Mouse (Mus musculus) CH12.LX (cell line): Measurements from ENCODE around the gene Fbxw8. TPM values are rescaled to one million over a fixed set of nuclear protein-coding genes. Genes with fewer than 3 reads are reported as not detected.

Source experiments
- DNase-seq: peaks from one replicate; pipeline ENCODE4 v3.0.0-alpha.2; 2013; ENCODE audit errors: extremely low read depth
- H3K27ac ChIP-seq: 2 replicates; pipeline ENCODE4 v1.5.1; 2012; ENCODE audit warnings: low read depth, mild to moderate bottlenecking, control low read depth, moderate library complexity; ENCODE audit not compliant: insufficient read depth
- H3K27me3 ChIP-seq: replicated peaks from 2 replicates; pipeline ENCODE3; 2012; ENCODE audit warnings: inconsistent platforms
- H3K36me3 ChIP-seq, 2 experiments: replicated peaks in 1 of 2; 2 replicates each; pipeline versions ENCODE3 to v1.6.1; 2012; ENCODE audit warnings: inconsistent platforms in 1 of 2, low read length in 1 of 2, mild to moderate bottlenecking in 1 of 2, mixed read lengths in 1 of 2, moderate library complexity in 1 of 2; ENCODE audit not compliant: control insufficient read depth in 1 of 2, insufficient read depth in 1 of 2
- H3K4me1 ChIP-seq, 2 experiments: 2 replicates each; pipeline ENCODE4 v1.6.1; 2012; ENCODE audit warnings: inconsistent platforms in 1 of 2, moderate library complexity in 1 of 2; ENCODE audit not compliant: insufficient read depth in 2 of 2, control insufficient read depth in 1 of 2
- H3K4me2 ChIP-seq: 2 replicates; pipeline ENCODE4 v1.6.1; 2012; ENCODE audit warnings: low read depth, mild to moderate bottlenecking, control low read depth; ENCODE audit not compliant: poor library complexity, insufficient read depth, severe bottlenecking
- H3K4me3 ChIP-seq, 3 experiments: fragments of 150-350 bp in 1 of 3; sonication (generic) in 1 of 3; replicated peaks in 1 of 3; 2 replicates each; pipeline versions ENCODE3 to v1.5.1; 2011 to 2012; ENCODE audit warnings: low read depth in 2 of 3, low read length in 2 of 3, mild to moderate bottlenecking in 2 of 3, moderate library complexity in 2 of 3, control low read depth in 1 of 3, improper control_type of control experiment in 1 of 3, inconsistent platforms in 1 of 3, mixed read lengths in 1 of 3; ENCODE audit not compliant: poor library complexity in 1 of 3
- H3K79me2 ChIP-seq: replicated peaks from 2 replicates; pipeline ENCODE4 v1.6.1; 2012; ENCODE audit warnings: mild to moderate bottlenecking, moderate library complexity; ENCODE audit not compliant: control insufficient read depth, poor library complexity, insufficient read depth, severe bottlenecking; ENCODE audit errors: extremely low read depth
- H3K9ac ChIP-seq: 2 replicates; pipeline ENCODE4 v1.6.1; 2012; ENCODE audit warnings: low read depth, mild to moderate bottlenecking, control low read depth, moderate library complexity; ENCODE audit not compliant: insufficient read depth
- H3K9me3 ChIP-seq: replicated peaks from 2 replicates; pipeline ENCODE3; 2012; ENCODE audit warnings: low read length, inconsistent platforms, mixed read lengths
- BHLHE40 ChIP-seq: IDR thresholded peaks from 2 replicates; pipeline ENCODE4 v1.6.1; 2011; ENCODE audit warnings: mild to moderate bottlenecking, low read depth, low read length, improper control_type of control experiment
- CTCF ChIP-seq, 2 experiments: IDR thresholded peaks in 1 of 2; conservative IDR thresholded peaks in 1 of 2; 2 replicates each; pipeline ENCODE4 v1.5.1; 2011 to 2012; ENCODE audit warnings: low read depth in 2 of 2, low read length in 2 of 2, improper control_type of control experiment in 1 of 2, inconsistent platforms in 1 of 2, mild to moderate bottlenecking in 1 of 2, moderate library complexity in 1 of 2
- EP300 ChIP-seq: IDR thresholded peaks from 2 replicates; pipeline ENCODE4 v1.6.1; 2011; ENCODE audit warnings: low read length, improper control_type of control experiment
- ETS1 ChIP-seq: conservative IDR thresholded peaks from 2 replicates; pipeline ENCODE4 v1.6.1; 2012; ENCODE audit warnings: low read depth, mild to moderate bottlenecking, inconsistent platforms, low read length, improper control_type of control experiment, moderate library complexity
- GABPA ChIP-seq: IDR thresholded peaks from 2 replicates; pipeline ENCODE4 v1.6.1; 2012; ENCODE audit warnings: low read depth, low read length, improper control_type of control experiment, inconsistent platforms; ENCODE audit not compliant: insufficient replicate concordance
- IRF4 ChIP-seq: IDR thresholded peaks from 2 replicates; pipeline ENCODE4 v1.6.1; 2014; ENCODE audit warnings: low read depth, mild to moderate bottlenecking, inconsistent platforms, low read length, improper control_type of control experiment
- JUN ChIP-seq: IDR thresholded peaks from 2 replicates; pipeline ENCODE4 v1.6.1; 2011; ENCODE audit warnings: low read depth, mild to moderate bottlenecking, low read length, improper control_type of control experiment, moderate library complexity; ENCODE audit not compliant: insufficient read depth
- KAT2A ChIP-seq: IDR thresholded peaks from 2 replicates; pipeline ENCODE4 v1.6.1; 2012; ENCODE audit warnings: low read length, improper control_type of control experiment, inconsistent platforms; ENCODE audit not compliant: insufficient replicate concordance
- MAFK ChIP-seq: IDR thresholded peaks from 2 replicates; pipeline ENCODE4 v1.6.1; 2011; ENCODE audit warnings: low read length, improper control_type of control experiment; ENCODE audit not compliant: insufficient replicate concordance
- MAX ChIP-seq: IDR thresholded peaks from 2 replicates; pipeline ENCODE4 v1.6.1; 2011; ENCODE audit warnings: low read length, improper control_type of control experiment
- MYC ChIP-seq: IDR thresholded peaks from 2 replicates; pipeline ENCODE4 v1.6.1; 2011; ENCODE audit warnings: low read depth, mild to moderate bottlenecking, improper control_type of control experiment, low read length
- NELFE ChIP-seq: IDR thresholded peaks from 2 replicates; pipeline ENCODE4 v1.6.1; 2011; ENCODE audit warnings: low read depth, low read length, improper control_type of control experiment
- PAX5 ChIP-seq: IDR thresholded peaks from 2 replicates; pipeline ENCODE4 v1.6.1; 2012; ENCODE audit warnings: low read length, inconsistent platforms, mixed read lengths
- POLR2A ChIP-seq: IDR thresholded peaks from 2 replicates; pipeline ENCODE4 v1.6.1; 2011; ENCODE audit warnings: low read depth, mild to moderate bottlenecking, improper control_type of control experiment, low read length
- POLR2AphosphoS2 ChIP-seq: IDR thresholded peaks from 2 replicates; pipeline ENCODE4 v1.6.1; 2011; ENCODE audit warnings: low read depth, low read length, improper control_type of control experiment
- RAD21 ChIP-seq: IDR thresholded peaks from 2 replicates; pipeline ENCODE4 v1.6.1; 2011; ENCODE audit warnings: low read depth, mild to moderate bottlenecking, low read length, improper control_type of control experiment, moderate library complexity
- SMC3 ChIP-seq: IDR thresholded peaks from 2 replicates; pipeline ENCODE4 v1.6.1; 2011; ENCODE audit warnings: low read depth, low read length, improper control_type of control experiment
- TBP ChIP-seq: conservative IDR thresholded peaks from 2 replicates; pipeline ENCODE4 v1.6.1; 2011; ENCODE audit warnings: low read depth, low read length, improper control_type of control experiment
- TCF12 ChIP-seq: IDR thresholded peaks from 2 replicates; pipeline ENCODE4 v1.6.1; 2014; ENCODE audit warnings: low read depth, mild to moderate bottlenecking, inconsistent platforms, low read length, improper control_type of control experiment
- USF2 ChIP-seq: conservative IDR thresholded peaks from 2 replicates; pipeline ENCODE4 v1.6.1; 2011; ENCODE audit warnings: low read depth, low read length, improper control_type of control experiment
- ZC3H11A ChIP-seq: IDR thresholded peaks from 2 replicates; pipeline ENCODE4 v1.6.1; 2012; ENCODE audit warnings: low read depth, mild to moderate bottlenecking, inconsistent platforms, low read length, improper control_type of control experiment
- dilution Hi-C: fragments of 300-500 bp; cut with MboI; formaldehyde crosslinking; loops from 2 replicates; pipeline ENCODE4 v1.14.3; 2020; ENCODE audit warnings: low sequenced_read_pairs; ENCODE audit not compliant: extremely low pct_unique_long_range_greater_than_20kb, extremely low pct_ligation_motif_present
- in situ Hi-C: fragments of 300-500 bp; cut with MboI; formaldehyde crosslinking; loops from 3 replicates; pipeline ENCODE4 v1.14.3; 2019; ENCODE audit warnings: low sequenced_read_pairs, low pct_ligation_motif_present, low pct_unique_long_range_greater_than_20kb, mixed read lengths
- polyA plus RNA-seq: library from polyadenylated mRNA; unstranded; fragments of >175 nt; gene quantifications from 2 replicates; pipeline ENCODE4 v1.2.1, GENCODE M21; 2012; ENCODE audit warnings: low read depth; ENCODE audit not compliant: insufficient read length
- total RNA-seq, 2 experiments: library from RNA; depleted of rRNA; stranded (reverse); fragments of 300-350 nt in 1 of 2; fragments of >200 nt in 1 of 2; gene quantifications; 2 replicates each; pipeline ENCODE4 v1.2.3; 2012 to 2014

Gene Fbxw8
- total and polyA plus RNA-seq, 3 experiments, result 41.7 to 50.9 (median 47.3) TPM

DNA sequence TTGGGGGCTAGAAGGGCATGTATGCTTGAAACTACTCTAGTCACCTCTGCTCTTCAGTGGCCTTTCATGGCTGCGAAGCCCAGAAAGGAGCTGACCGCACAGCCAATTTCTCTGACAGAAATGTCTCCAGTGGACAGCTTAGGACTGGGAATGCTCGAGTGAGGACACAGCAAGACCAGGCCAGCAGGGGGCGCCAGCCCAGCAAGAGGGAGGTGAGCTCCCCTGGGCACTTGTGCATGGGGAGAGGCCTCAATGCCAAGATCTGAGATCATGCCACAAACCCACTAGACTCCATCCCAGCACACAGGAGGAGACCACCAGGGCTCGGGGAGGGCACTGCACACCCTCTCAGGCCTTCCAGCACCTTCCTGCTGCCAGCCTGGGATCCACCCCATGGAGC is 88.4 kb downstream of the Fbxw8 start:
- Histone ChIP-seq H3K27ac (no peak overlapping the region), H3K4me2 (no peak overlapping the region), H3K79me2 (no peaks in the 10 kb centered on the region), H3K4me1 (peaks cover 0 to 6% of the 10 kb centered on the region in 2 experiments; a peak in 2 of 4 replicates), H3K27me3 (no peaks in the 10 kb centered on the region), H3K36me3 (peaks cover 67 to 94% of the 10 kb centered on the region in 2 experiments), H3K4me3 (no peak overlapping the region), H3K9ac (no peak overlapping the region), H3K9me3 (no peaks in the 10 kb centered on the region)
- DNase-seq, result peak; percentile 51
- dilution Hi-C loops (no loop called here), in situ Hi-C loops (no loop called here)
- TF ChIP-seq SMC3 (peak; percentile 42; the same call in 1 of the 2 replicates), RAD21 (peak; percentile 28), CTCF (conservative IDR thresholded peaks at IDR 0.05 in 1 of 2, IDR thresholded peaks at IDR 0.05 in 1 of 2; ENCODE audit: low read depth in 2 of 2, low read length in 2 of 2) (peak; percentile 67 to 73), EP300 (no peak), USF2 (no peak)

DNA sequence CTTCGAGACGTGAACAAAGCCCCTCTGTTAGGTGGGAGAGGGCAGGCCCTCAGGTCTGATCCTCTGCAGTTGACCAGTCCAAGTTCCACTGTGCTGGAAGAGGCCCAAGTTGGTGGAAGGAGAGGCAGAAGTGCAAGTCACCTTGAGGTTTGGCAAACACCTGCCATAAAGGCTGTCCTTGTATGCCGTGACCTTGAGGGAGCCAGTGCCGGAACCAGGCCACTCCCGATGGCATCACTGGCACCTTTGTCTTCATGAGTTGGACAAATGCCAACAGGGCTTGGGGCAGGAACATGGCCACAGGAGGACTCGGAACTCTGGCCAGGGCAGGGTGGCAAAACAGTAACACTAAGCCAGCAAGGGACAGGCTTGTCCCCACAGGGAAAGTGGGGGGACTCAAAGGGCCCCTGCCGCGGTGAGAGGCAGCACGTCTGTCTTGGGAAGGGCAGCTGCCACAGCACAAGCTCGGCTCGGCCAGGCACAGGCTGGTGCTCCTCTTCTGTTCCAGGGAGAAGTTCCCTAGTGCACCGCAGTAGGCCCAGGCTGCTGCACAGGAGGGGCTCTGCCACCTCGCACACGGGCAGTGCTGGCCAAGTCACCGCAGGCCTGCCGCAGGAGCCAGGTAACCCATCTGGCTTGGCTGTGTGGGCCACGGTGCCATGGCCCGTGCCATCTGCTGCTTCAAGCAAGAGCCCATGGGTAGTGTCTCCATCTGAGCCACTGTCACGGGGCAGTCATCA is 89.6 kb downstream of the Fbxw8 start:
- dilution Hi-C loops, result no loop called here
- Histone ChIP-seq H3K4me2 (no peak overlapping the region), H3K9ac (no peak overlapping the region), H3K9me3 (no peaks in the 10 kb centered on the region), H3K79me2 (no peaks in the 10 kb centered on the region), H3K27ac (no peak overlapping the region), H3K36me3 (peaks cover 58 to 94% of the 10 kb centered on the region in 2 experiments), H3K4me3 (no peak overlapping the region), H3K4me1 (peaks cover 0 to 6% of the 10 kb centered on the region in 2 experiments; a peak in 3 of 4 replicates), H3K27me3 (no peaks in the 10 kb centered on the region)
- no peak for TF ChIP-seq ETS1
- TF ChIP-seq MYC, result no peak
- TF ChIP-seq TBP, result no peak
- no peak for TF ChIP-seq PAX5
- DNase-seq, result no peak
- in situ Hi-C loops, result no loop called here

DNA sequence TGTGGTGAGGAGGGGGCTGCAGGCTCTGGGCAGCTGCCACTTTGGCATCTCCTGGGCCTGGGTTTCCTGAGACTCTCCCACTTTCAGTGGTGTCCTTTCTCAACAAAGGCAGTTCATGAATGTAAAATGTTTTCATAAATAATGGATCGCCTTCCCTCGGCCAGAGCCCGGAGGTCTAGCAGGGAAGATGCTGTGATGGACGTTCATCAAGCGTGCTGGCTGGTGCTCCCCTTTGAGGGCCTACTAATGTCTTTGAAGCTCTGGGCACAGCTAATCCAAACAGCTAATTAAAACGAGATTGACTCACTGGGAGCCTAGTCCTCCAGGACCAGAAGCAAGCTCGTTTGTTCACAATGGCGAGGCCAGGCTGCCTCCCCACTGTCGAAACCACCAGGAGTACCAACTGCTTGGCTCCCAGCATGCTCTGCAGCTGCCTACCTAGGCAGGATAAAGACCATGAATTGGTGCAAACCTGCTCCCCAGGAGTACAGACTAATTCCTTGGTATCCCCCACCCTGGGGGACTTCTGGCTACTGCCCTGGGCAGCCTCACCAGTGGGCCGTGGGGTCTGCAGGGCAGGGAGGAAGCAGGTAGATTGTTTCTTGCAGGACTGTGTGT is 90.9 kb downstream of the Fbxw8 start:
- dilution Hi-C loops (no loop called here), in situ Hi-C loops (no loop called here)
- no peaks in the 10 kb centered on the region for H3K79me2 ChIP-seq
- no peak for DNase-seq
- no peak overlapping the region for H3K27ac ChIP-seq
- H3K4me3 ChIP-seq, result no peak overlapping the region
- no peak overlapping the region for H3K9ac ChIP-seq
- H3K27me3 ChIP-seq, result no peaks in the 10 kb centered on the region
- H3K4me2 ChIP-seq, result no peak overlapping the region
- peaks cover 0 to 6% of the 10 kb centered on the region in 2 experiments; a peak in 3 of 4 replicates for H3K4me1 ChIP-seq
- TF ChIP-seq JUN (no peak), RAD21 (no peak), KAT2A (no peak), TBP (no peak), ZC3H11A (no peak), POLR2A (no peak), MAX (no peak), POLR2AphosphoS2 (no peak), NELFE (no peak), MYC (no peak), ETS1 (no peak), GABPA (no peak), MAFK (no peak), EP300 (no peak), PAX5 (no peak), BHLHE40 (no peak), USF2 (no peak), IRF4 (no peak), TCF12 (no peak)
- peaks cover 45 to 84% of the 10 kb centered on the region in 2 experiments for H3K36me3 ChIP-seq
- no peaks in the 10 kb centered on the region for H3K9me3 ChIP-seq
